Mouse (Mus musculus) adipocyte (in vitro differentiated cells): ENCODE data around the gene Dlg2.
A peak's percentile ranks its signal among the peaks of the same experiment; 100 is the strongest.

ENCODE experiments used
- DNase-seq: peaks from one replicate; pipeline ENCODE4 v3.0.0-alpha.2; 2016; ENCODE audit warnings: low spot score

The Dlg2 gene

DNA sequence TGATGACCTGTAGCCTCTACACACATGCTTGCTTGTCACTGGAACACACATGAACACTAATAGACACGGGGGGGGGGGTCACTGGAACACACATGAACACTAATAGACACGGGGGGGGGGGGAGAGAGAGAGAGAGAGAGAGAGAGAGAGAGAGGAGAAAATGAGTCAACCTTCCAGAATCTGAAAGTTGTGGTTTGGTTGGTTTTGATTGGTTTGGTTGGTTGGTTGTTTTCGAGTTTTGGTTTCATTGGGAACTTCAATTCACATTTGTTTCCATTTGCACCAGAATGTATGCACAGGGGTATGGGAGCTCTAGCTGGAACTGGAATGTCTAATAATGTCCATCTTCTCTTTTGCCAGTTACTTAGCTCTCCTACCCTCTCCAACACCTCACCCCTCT, 1611.0 kb downstream of the Dlg2 start:
- DNase-seq = no peak

DNA sequence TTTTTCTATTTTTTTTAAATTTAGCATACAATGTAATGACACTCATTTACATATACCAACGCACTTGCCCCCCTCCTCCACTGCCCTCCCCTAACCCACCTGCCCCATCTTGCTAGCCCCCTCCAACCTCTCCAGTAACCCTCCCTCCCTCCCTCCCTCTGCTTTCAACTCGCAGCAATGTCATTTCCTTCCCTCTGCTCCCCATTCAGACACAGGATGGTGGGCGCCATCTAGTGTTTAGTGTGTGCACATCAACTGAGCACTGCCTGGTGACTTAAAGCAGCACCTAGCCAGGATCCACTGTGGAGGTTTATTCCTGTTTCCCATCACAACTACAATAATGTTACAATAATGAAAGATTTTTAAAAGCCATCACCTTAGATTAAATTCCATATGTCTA, 1617.4 kb downstream of the Dlg2 start:
- peak; percentile 70 for DNase-seq

DNA sequence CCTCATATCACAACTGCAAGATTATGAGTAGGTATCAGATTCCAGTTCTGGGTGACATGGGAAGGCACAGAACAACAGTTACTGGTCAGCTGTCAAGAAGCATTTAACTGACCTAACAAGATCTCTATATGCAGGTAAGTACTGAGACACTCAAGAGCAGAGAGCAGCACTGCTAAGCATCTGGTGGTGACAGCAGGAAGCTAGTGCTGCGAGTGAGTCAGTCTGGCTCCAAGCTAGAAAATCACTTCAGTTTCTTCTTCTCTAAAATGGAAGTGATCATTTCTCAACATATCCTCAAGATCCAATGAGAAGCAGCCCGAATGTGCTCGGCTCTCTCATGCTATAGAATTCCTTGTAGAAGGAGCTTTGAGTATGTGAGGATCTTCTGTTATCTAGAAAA, 1618.7 kb downstream of the Dlg2 start:
- no peak for DNase-seq

DNA sequence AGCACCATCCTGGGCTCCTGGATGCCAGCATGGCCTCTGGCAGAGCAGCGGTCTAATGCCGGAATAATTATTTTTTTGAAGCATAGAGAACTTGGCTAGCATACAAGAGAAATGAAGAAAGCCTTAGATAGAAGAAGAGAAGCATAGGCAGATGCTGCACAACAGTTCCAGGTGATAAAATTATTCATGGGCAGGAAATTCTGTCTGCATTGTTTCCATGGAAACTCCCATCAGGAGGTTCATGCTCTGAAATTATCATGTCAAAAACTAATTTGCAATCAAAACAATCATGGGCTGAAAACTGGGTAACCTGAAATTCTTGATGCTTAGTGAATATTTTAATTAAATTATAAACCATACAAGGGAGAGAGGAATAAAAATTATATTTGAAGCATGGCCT, 1624.4 kb downstream of the Dlg2 start:
- DNase-seq = no peak

DNA sequence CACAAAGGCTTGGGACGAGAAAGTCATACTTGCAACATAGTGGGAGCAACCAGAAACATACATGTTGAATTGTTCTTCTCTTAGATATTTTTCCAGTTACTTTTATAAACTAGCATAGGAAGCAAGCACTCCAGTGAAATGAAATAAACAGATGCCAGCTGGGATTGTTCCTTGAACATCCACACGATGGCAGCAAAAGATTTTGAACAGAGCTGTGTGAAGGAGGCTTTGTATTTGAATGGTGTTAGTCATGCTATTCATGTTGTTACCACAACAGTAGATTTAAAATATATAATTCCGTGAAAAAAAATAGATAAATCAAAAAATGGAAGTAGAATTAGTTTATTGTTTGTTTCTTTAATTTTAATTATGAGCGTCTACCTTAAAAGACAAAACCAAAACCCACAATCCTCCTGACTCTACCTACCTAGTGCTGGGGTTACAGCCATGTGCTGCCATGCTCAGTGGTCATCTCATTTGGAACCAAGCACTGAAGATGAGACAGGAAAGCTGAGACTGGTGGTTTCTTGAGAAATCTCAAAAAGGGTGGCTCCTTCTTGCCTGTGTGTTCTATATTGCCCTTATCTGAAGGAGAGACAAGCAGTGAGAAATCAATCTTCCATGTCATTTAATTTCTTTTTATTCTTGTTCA, 1626.5 kb downstream of the Dlg2 start:
- DNase-seq = peak; percentile 77

DNA sequence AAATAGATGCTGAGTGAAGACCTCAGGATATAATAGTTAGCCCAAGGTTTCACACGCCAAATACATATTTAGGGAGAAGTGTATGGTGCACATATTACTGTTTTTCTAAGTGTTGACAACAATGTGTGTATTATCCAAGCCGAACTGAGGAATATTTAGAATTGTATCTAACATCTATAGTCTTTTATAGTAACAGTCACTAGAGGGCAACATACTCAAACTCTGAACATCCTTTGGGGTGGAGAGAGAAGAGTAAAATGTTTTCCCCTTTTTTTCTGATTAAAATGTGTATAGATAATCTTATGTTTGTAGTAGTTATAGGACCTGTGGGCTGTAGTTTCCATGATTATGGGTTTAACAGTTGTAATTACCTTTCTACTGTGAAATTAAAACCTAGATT, 1629.0 kb downstream of the Dlg2 start:
- DNase-seq = peak; percentile 25

DNA sequence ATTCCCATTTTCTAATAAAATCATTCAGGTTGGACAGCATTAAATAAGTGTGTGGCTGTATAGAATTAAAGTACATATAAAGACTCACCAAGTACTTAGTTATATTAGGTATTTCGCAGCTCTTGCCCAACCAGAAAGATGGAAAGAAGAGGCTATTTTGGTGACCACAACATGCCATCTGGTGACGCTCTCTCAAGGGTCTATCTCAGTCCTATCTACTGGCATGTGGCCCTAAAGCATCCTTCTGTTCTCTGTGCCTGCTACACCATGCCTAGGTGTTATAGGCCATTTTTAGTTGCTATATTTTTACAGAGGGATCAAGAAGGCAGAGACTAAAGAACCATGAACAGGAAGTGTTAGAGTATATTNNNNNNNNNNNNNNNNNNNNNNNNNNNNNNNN, 1629.5 kb downstream of the Dlg2 start:
- no peak for DNase-seq

DNA sequence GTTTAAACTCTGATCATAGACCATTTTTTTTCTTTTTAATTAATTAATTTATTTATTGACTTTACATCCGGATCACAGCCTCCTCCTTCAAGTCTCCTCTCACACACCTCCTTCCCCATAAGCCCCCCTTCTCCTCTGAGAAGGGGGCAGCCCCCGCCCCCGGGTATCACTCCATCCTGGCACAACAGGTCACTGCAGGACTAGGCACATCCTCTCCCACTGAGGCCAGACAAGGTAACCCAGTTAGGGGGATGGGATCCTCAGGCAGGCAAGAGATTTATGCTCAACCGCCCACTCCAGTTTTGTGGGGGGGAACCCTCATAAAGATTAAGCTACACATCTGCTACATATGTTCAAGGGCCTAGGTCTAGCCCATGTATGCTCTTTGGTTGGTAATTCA, 1636.6 kb downstream of the Dlg2 start:
- no peak for DNase-seq

DNA sequence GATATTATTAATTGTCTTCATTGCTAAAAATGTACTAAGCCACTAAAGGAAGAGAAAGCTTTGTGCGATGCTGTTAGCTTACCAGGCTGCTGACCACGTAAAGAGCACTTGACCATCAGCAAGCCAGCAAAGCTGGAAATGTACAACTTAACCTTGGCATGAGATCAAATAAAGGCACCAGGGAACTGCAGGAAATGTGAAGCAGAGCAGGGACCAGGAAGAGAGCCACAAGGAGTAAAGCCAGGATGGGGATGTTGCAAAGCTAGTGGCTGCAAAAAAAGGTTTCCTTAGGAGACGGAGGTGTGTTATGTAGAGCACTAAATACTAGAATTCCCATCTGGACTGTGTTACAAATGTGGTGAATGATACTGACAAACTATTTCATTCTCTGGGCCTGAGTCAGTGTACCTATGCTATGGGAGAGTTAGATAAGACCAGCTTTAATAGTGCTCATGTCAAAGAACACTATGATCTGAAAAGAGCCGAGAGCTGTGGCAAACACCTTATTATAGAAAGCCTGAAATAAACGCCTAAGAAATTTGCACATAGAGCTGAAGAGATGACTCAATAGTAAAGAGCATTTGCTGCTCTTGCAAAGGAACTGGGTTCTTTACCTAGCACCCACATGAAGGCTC, 1638.9 kb downstream of the Dlg2 start:
- DNase-seq = no peak

DNA sequence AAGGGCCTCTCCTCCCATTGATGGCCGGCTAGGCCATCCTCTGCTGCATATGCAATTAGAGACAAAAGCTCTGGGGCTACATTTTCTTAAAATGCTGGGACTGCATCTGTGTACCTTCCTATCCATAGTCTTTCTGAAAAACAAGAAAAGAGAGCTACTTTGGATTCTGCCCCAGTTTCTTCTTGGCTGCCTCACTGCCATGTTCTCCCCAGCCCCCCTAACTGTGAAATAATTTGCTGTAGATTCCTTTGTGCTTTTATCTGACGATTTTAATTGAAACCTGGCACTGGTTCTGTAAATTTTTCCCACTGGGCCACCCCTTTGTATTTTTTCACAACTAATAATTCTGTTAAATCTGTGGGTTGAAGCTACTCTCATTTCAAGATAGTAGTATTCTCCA, 1646.8 kb downstream of the Dlg2 start:
- no peak for DNase-seq

DNA sequence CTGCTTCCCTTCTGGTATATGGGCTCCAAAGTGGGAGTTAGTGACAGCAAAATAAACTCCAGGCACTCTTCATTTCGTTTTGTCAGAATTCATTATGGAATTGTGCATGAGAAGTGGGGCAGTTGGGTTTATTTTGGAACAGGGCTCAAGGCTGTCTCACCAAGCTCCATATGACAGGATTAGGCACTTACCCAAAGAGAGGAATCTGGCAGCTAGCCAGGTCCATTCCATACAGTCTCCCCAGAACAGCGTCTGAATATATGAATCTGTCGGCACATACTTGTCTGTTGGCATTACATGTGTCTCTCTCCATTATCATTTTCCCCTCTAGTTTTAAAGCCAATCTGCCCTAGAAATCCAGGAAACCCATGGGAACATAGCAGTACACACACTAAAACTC, 1649.4 kb downstream of the Dlg2 start:
- DNase-seq = no peak

DNA sequence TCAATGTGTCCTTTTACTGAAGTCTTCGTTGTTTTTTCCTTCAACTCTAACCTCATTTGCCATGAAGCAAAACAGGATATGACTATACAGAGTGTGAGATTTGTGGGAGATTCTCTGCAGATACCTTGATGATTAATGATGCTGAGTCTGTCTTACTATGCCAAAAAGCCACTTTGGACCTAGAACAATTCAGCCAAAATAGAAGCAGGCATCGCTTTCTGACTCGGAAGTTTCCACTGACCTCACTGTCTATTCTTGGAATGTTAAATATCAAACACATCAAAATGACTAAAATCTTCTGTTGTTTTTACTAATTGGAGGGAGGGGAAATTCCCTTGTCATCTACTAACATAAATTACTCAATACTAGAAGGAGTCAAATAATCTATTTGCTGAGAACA, 1657.8 kb downstream of the Dlg2 start:
- no peak for DNase-seq

DNA sequence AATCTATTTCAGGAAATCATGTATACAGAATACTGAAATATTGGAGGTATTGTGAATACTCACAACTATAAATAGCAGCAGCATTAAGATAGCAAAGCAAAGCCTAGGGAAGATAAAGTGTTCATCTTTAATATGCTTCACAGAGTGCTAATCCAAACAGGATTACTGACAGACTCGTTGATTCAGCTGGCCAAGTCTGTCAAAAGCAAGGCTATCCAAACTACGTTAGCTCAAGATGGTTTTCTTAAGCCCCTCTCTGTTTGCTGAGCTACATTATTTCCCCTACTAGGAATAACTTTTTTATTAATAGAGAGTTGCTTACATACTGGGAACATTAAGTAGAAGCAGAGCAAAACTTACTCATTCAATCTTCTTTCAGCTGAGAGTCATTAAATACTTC, 1659.2 kb downstream of the Dlg2 start:
- DNase-seq = no peak

DNA sequence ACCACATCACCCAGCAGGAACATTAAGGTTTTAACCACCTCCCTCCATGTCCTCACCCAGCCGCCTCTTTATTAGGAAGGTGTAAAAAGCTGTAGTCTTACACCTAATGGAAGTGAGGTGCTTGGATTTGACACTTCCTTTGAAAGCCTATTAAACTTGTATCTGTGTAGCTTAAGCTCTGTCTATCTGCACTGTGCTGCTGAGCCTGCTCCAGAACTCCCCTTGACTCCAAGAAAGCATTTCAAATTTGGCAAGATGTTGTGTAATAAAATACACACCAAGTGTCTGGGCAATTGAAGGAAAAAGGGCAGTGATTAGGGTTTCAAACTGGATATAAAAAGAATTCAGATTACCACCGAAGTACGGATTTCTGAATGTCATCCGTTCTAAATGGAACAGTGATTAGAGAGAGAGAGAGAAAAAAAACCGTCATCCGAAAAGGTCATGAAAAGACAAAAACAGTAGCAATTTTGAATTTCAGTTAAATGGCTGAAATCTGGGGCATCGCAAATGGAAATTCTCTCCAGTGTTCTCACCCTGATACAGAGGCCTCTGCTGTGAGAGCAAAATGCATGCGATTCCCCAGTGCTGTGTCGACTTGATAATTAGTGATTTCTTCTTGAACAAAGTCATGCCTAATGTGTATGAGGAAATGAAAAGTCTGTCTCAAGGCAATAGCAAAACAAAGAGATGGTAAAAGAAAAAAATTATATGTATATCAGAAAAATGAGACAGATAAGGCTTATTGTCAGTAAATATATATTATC, 1663.8 kb downstream of the Dlg2 start:
- DNase-seq = no peak

DNA sequence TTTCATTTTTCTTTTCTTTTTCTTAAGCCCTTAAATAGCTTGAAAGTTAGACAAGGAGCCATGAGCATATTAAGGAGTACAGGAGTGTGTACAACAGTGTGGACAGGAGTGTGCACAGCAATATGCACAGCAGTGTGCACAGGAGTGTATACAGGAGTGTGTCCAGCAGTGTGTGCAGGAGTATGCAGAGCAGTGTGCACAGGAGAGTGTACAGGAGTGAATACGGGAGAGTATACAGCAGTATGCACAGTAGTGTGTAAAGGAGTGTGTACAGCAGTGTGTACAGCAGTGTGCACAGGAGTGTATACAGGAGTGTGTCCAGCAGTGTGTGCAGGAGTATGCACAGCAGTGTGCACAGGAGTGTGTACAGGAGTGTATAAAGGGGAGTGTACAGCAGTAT, 1671.0 kb downstream of the Dlg2 start:
- no peak for DNase-seq

DNA sequence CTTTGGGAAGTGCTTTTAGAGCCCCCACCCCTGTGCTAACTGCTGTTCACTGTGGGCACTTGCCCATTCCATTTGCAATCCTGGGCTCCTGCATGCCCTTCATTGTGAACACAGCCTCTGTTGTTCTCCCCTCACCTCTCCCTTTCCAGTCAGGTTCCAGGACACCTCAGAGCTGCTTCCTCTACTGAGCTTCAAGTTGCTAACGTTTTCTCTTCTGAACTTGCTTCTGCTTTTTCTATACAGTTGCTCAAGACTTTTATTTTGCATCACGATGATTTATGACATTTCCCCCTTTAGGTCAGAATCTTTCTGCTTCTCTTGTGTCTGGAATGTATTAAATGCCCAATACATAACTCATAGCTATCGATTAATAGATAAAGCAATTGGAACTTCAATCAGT, 1674.3 kb downstream of the Dlg2 start:
- no peak for DNase-seq

DNA sequence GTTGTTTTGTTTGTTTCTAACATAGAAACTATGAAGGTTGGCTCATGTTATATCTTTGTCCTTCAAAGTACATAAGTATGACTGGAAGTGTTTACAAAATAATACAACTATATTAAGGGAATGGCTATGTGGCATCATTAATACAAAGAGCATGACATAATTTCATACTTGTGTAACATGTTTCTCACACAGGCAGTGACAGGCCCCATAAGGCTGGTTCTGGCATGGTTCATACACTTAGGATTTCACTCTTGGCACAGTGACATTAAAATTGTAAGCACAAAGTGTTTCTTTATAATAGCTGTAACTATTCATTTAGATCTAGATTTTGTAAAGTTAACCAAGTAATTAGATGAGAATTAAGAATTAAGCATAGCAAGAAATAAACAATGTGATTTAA, 1678.1 kb downstream of the Dlg2 start:
- DNase-seq = peak; percentile 7

DNA sequence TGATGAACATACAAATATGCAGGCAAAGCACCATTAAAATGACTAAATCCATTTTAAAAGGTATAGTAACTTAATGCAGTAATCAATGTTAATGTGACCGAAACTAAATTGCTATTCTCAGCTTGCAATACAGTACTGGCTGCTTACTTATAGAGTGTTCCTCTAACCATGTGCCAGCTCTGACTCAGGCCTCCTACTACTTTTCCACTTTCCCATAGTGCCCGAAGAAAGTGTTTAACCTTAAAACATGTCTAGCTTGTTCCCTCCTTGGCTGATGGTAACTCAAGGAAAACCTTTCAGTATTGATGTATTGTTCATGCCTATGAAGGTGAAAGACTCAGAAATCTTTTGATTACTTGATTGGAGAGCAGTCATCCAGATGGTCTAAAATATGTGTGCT, 1686.7 kb downstream of the Dlg2 start:
- DNase-seq = no peak

DNA sequence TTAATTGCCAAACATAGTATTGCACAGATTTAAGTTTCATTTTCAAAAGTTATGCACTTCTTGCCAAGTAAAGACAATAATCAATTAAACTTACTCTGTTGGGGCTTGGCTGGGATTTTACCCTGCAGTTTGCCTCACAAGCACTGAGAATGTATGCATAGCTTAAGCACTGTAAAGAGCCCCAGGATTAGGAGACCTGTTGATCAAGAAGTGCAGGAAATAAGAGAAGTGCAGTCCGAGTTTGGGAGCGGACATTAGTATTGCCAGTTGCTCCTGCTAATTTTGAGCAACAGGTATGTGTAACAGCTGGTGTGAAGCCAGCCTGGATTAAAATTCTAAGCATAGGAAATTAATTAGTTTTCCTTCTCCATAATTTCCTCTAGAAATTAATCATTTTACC, 1687.8 kb downstream of the Dlg2 start:
- DNase-seq = no peak

DNA sequence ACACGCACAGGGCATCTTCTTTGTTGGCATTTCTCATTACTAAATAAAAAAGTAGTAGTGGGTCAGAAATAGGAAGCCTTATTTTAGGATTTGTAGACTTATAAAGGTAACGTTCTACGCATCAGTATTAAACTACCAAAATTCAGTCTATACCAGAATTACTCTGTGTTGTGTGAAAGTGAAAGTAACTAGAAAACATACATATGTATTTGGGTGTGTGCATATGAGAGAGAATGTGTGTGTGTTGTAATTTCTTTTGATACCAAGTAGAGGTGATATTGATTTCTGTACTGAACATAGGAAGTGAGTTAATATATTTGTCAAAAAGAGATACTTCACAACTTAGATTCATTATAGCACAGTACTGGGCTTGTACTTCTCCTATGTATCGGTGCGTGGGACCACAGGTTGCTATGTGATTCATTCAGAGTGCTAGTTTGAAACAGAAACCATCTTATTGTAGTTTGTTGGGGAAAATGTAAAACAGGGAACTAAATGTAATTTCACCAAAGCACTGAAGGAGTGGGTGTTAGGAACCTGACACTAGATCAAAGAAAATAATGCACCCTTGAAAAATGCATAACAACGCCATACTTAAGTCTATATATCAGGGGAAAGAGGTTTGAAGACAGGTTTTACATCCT, 1688.5 kb downstream of the Dlg2 start:
- DNase-seq = no peak

DNA sequence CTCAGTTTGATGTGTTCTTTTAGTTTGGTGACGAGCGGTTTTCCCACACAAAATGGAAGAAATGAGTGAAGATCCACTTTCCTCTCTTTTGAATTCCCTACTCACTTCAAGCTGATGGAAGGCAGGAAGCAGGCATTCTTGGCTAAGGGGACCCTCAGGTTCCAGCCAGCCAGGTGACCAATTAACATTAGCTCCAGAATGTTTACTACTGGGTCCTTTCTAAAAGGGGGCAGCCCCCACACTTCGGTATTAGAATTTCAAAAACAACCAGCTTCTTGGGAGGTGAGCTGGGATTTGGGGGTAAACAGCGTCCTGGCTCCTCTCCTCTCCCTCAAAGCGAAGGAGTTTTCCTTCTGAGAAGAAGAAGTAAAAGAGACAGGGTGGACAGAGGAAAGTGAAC, 1703.6 kb downstream of the Dlg2 start:
- no peak for DNase-seq

DNA sequence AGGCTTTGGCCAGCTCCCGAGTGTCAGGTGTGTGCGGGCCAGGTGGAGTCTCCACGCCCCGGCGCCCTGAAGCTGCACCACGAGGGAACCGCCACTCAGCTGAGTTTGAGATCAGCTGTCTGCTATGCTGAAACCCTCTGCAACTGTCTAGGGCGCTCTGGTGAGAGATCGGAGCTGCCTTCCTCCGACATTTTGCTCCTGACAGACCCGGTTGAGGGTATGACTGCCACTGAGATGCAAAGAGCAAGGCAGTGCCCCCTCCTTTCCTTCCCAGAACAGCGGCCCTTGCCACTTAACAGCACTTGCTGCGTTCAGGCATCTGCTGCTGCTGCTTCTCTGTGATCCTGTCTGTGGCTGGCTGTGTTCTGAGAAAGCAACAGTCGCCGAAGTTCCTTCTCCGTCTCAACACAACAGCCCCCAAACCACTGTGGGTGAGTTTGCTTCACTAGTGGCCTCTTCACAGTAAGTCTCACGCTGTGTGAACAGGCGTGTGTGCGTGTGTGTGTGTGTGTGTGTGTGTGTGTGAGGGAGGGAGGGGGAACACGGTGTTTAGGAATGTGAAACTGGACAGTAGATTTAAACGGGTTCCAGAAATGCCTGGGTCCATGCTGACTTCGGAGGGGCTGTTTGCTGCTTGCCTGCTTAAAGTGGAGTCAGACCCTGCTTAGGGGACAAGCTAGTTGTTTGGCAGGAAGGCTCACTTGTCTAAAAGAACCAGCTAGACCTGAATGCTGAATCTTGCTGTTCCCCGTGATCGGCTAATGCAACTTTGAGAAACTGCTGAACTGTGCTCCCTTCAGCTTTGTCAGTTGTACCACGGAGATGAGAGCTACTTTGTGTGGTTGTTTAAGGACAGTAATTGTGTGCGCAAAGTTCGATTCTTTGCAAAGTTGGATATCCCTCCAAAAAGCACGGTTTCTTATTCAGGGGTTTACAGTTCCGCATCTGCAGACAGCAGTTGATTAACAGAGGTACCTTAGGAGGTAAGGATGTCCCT, 1704.4 kb downstream of the Dlg2 start:
- no peak for DNase-seq
